Mouse (Mus musculus) cerebellum, postnatal 4 days (tissue): ENCODE data around the gene Ndufaf8.
A peak's percentile ranks its signal among the peaks of the same experiment; 100 is the strongest.

ENCODE experiments used
- DNase-seq, 2 experiments: peaks; one replicate each; pipeline ENCODE4 v3.0.0; 2022; ENCODE audit warnings: low spot score in 2 of 2, mixed read lengths in 1 of 2

The Ndufaf8 gene

GRCm38 (mm10) chr11:120085891-120086627 is 12.7 kb upstream of the Ndufaf8 start:
- DNase-seq = peak in 1 of 2 experiments; percentile 47

GRCm38 (mm10) chr11:120086702-120087152 is 12.0 kb upstream of the Ndufaf8 start, which contains the start of gene Cep131:
Cep131 (minus strand) TSS chr11:120086827.
- peak; percentile 95 to 96 for DNase-seq

GRCm38 (mm10) chr11:120090661-120091060 is 8.1 kb upstream of the Ndufaf8 start:
- DNase-seq = no peak

- DNase-seq = no peak
Observed at GRCm38 (mm10) chr11:120092817-120093591, 5.7 kb upstream of the Ndufaf8 start.

- peak; percentile 50 to 71 for DNase-seq
Observed at GRCm38 (mm10) chr11:120101036-120101435, 2.3 kb downstream of the Ndufaf8 start.

- DNase-seq = no peak
Observed at GRCm38 (mm10) chr11:120103431-120103997, 4.8 kb downstream of the Ndufaf8 start.

GRCm38 (mm10) chr11:120107026-120107425 is 8.3 kb downstream of the Ndufaf8 start:
- no peak for DNase-seq

- DNase-seq = no peak
Observed at GRCm38 (mm10) chr11:120107796-120108195, 9.1 kb downstream of the Ndufaf8 start.

GRCm38 (mm10) chr11:120109558-120110210 is 11.0 kb downstream of the Ndufaf8 start:
- no peak for DNase-seq

- DNase-seq = no peak
Observed at GRCm38 (mm10) chr11:120110554-120110953, 11.8 kb downstream of the Ndufaf8 start.

- DNase-seq = peak; percentile 51 to 73
Observed at GRCm38 (mm10) chr11:120111033-120111432, 12.3 kb downstream of the Ndufaf8 start.

GRCm38 (mm10) chr11:120112136-120112535 is 13.4 kb downstream of the Ndufaf8 start:
- DNase-seq = no peak

- DNase-seq = no peak
Observed at GRCm38 (mm10) chr11:120114488-120115215, 15.9 kb downstream of the Ndufaf8 start.

GRCm38 (mm10) chr11:120117626-120118025 is 18.9 kb downstream of the Ndufaf8 start:
- DNase-seq = no peak

- DNase-seq = no peak
Observed at GRCm38 (mm10) chr11:120119108-120119507, 20.4 kb downstream of the Ndufaf8 start.

- no peak for DNase-seq
Observed at GRCm38 (mm10) chr11:120119936-120120541, 21.3 kb downstream of the Ndufaf8 start.

- DNase-seq = peak in 1 of 2 experiments; percentile 67
Observed at GRCm38 (mm10) chr11:120120642-120121420, 22.1 kb downstream of the Ndufaf8 start.

- DNase-seq = peak in 1 of 2 experiments; percentile 34
Observed at GRCm38 (mm10) chr11:120122126-120122525, 23.4 kb downstream of the Ndufaf8 start.

GRCm38 (mm10) chr11:120126845-120127244 is 28.1 kb downstream of the Ndufaf8 start:
- no peak for DNase-seq

GRCm38 (mm10) chr11:120129281-120129680 is 30.6 kb downstream of the Ndufaf8 start:
- no peak for DNase-seq
